Mouse (Mus musculus) erythroblast, embryonic 14.5 days (primary cell): ENCODE data around the gene Nexn.

ENCODE experiments used
- GATA1 ChIP-seq: IDR thresholded peaks from 2 replicates; pipeline ENCODE4 v1.6.1; 2012; ENCODE audit warnings: low read length, inconsistent platforms, mixed read lengths
- TAL1 ChIP-seq: IDR thresholded peaks from 3 replicates; pipeline ENCODE4 v1.6.1; 2012; ENCODE audit warnings: low read length, inconsistent platforms, mixed read lengths

DNA sequence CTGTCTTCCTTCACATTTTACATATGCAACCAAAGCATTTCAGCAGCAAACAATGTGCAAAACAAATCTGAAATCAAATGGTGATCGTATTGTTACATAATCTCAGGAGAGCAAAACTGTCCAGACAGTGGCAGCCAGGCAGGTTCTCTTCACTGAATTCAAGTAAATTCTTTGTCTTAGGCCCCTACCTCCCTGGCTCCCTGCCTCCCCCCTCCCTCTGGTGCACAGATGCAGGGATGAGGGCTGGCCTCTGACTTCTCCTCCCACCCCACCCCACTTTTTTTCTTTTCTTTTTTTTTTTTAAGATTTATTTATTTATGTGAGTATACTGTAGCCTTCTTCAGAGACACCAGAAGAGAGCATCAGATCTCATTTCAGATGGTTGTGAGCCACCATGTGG, 5.8 kb downstream of the Nexn start:
- no peak for TF ChIP-seq GATA1
- TF ChIP-seq TAL1, result no peak
